Mouse (Mus musculus) left cerebral cortex, postnatal 14 days (tissue): Measurements from ENCODE around the gene Col23a1. TPM values are rescaled to one million over a fixed set of nuclear protein-coding genes. Genes with fewer than 3 reads are reported as not detected.
A peak's percentile ranks its signal among the peaks of the same experiment; 100 is the strongest.

Experiments used
- DNase-seq, 2 experiments: peaks; one replicate each; pipeline ENCODE4 v3.0.0; 2021 to 2022; ENCODE audit warnings: low spot score in 2 of 2, mixed read lengths in 1 of 2
- intact Hi-C: fragments of 180-260 bp; cut with DNase I; formaldehyde crosslinking; loops from one replicate; pipeline ENCODE4 v1.15.1; 2025
- total RNA-seq, 2 experiments: library from RNA; stranded (reverse); gene quantifications; 2 replicates each; pipeline ENCODE4 v1.2.3; 2021

Col23a1 gene
- total RNA-seq, 2 experiments from 2014 or later = 10.7 to 12.9 TPM

- DNase-seq = no peak
- intact Hi-C loops = no loop called here
Observed at GRCm38 (mm10) chr11:51315991-51316810, 26.5 kb downstream of the Col23a1 start.

- intact Hi-C loops = no loop called here
- no peak for DNase-seq
Observed at GRCm38 (mm10) chr11:51320609-51321008, 30.9 kb downstream of the Col23a1 start.

- no peak for DNase-seq
- intact Hi-C loops = loop anchor here (2.0 to 5.0 kb wide), 2 partner anchors 120 to 208 kb away; no protein-coding TSS in a partner anchor
Observed at GRCm38 (mm10) chr11:51326908-51327307, 37.2 kb downstream of the Col23a1 start.

GRCm38 (mm10) chr11:51328387-51328942 is 38.7 kb downstream of the Col23a1 start:
- intact Hi-C loops = loop anchor here (5.0 kb wide), 1 partner anchor 119 kb away; no protein-coding TSS in a partner anchor
- peak in 1 of 2 experiments; percentile 35 for DNase-seq

GRCm38 (mm10) chr11:51329837-51330714 is 40.4 kb downstream of the Col23a1 start:
- intact Hi-C loops = loop anchor here (5.0 kb wide), 1 partner anchor 117 kb away; no protein-coding TSS in a partner anchor
- no peak for DNase-seq

GRCm38 (mm10) chr11:51334017-51334416 is 44.3 kb downstream of the Col23a1 start:
- intact Hi-C loops = no loop called here
- no peak for DNase-seq

- intact Hi-C loops = no loop called here
- DNase-seq = peak; percentile 59 to 83
Observed at GRCm38 (mm10) chr11:51337585-51337984, 47.9 kb downstream of the Col23a1 start.

- intact Hi-C loops = no loop called here
- DNase-seq = no peak
Observed at GRCm38 (mm10) chr11:51338416-51338815, 48.7 kb downstream of the Col23a1 start.

- DNase-seq = no peak
- intact Hi-C loops = loop anchor here (10.0 kb wide), 1 partner anchor 54 kb away; no protein-coding TSS in a partner anchor
Observed at GRCm38 (mm10) chr11:51341091-51341490, 51.4 kb downstream of the Col23a1 start.

GRCm38 (mm10) chr11:51342776-51343175 is 53.1 kb downstream of the Col23a1 start:
- DNase-seq = peak; percentile 79 to 92
- intact Hi-C loops = loop anchor here (10.0 kb wide), 1 partner anchor 52 kb away; no protein-coding TSS in a partner anchor

GRCm38 (mm10) chr11:51343312-51343711 is 53.6 kb downstream of the Col23a1 start:
- intact Hi-C loops = loop anchor here (10.0 kb wide), 1 partner anchor 51 kb away; no protein-coding TSS in a partner anchor

GRCm38 (mm10) chr11:51343728-51344289 is 54.1 kb downstream of the Col23a1 start:
- intact Hi-C loops = loop anchor here (10.0 kb wide), 1 partner anchor 51 kb away; no protein-coding TSS in a partner anchor
- DNase-seq = no peak

More at GRCm38 (mm10) chr11:51343312-51343711, 53.6 kb downstream of the Col23a1 start:
- peak; percentile 16 to 31 for DNase-seq

- intact Hi-C loops = loop anchor here (10.0 kb wide), 1 partner anchor 49 kb away; no protein-coding TSS in a partner anchor
- DNase-seq = no peak
Observed at GRCm38 (mm10) chr11:51345481-51346465, 56.1 kb downstream of the Col23a1 start.

- intact Hi-C loops = loop anchor here (10.0 kb wide), 1 partner anchor 47 kb away; no protein-coding TSS in a partner anchor
- no peak for DNase-seq
Observed at GRCm38 (mm10) chr11:51347756-51348155, 58.0 kb downstream of the Col23a1 start.

GRCm38 (mm10) chr11:51349665-51350064 is 59.9 kb downstream of the Col23a1 start:
- intact Hi-C loops = loop anchor here (10.0 kb wide), 1 partner anchor 45 kb away; no protein-coding TSS in a partner anchor
- DNase-seq = no peak

- no peak for DNase-seq
- intact Hi-C loops = no loop called here
Observed at GRCm38 (mm10) chr11:51351151-51351550, 61.4 kb downstream of the Col23a1 start.

GRCm38 (mm10) chr11:51351841-51352240 is 62.1 kb downstream of the Col23a1 start:
- intact Hi-C loops = no loop called here
- no peak for DNase-seq

GRCm38 (mm10) chr11:51353746-51354145 is 64.0 kb downstream of the Col23a1 start:
- intact Hi-C loops = no loop called here
- DNase-seq = no peak
